Mouse (Mus musculus): ENCODE results near the gene Pdss2. TPM values are rescaled to one million over a fixed set of nuclear protein-coding genes. Genes with fewer than 3 reads are reported as not detected.

Pdss2 gene
- polyA plus RNA-seq, 1 experiment from 2014 or later: 11.5 TPM

DNA sequence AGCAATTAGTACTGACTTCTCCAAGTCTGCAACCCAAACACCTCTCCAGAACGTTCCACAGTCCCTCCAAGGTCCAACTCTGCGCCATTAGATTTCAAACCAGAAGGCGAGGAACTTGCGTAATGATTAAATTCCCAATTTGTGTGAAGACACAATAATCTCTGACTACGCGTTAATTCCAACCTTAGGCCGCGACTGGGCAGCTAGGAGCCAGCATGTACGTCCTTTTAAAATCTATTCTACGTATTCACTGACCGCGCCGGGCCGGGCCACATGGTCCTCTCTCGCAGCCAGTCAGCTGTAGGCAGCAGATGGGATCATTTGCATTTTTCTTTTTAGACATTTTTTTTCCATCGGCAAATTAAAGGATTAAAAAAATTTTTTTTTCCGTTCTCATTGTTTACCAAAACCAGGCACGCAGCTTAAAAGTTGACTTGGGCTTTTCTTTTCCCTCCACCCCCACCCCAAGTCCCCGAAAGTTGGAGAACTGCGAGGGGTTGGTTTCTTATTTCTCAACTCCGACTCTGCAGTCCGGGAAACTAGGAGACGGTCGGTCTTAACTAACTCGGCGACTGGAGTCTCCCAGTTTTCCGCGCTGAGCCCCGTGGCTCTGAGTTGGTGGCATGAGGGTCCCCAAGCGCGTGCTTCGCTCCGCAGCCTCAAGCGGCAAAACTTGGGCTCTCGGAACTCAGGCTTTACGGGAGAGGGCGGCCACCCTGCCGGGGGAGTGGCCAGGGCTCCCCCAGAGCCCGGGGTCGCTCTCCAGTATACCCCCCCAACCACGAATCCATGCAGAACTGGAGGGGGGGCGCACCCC is 256.8 kb downstream of the Pdss2 start:
- H3K36me3 ChIP-seq (ENCODE audit: insufficient read depth): no peaks in the 10 kb centered on the region
- DNase-seq (peak; percentile 85), ATAC-seq (ENCODE audit: insufficient read depth) (peak; percentile 63)
- peak overlapping the region; percentile 91 for H3K4me2 ChIP-seq
- H3K27me3 ChIP-seq (ENCODE audit: insufficient read depth, low read length): no peaks in the 10 kb centered on the region
- H3K9ac ChIP-seq: peak overlapping the region; percentile 97
- WGBS: under 1% methylated on average over 42 of the region's 42 CpGs
- H3K27ac ChIP-seq (ENCODE audit: low read depth): peak overlapping the region; percentile 98
- H3K4me1 ChIP-seq (ENCODE audit: insufficient read depth): peaks cover 10% of the 10 kb centered on the region
- TF ChIP-seq CTCF (IDR thresholded peaks at IDR 0.05; ENCODE audit: low read depth): no peak
- H3K4me3 ChIP-seq (ENCODE audit: low read depth, low read length): peak overlapping the region; percentile 82
- no peaks in the 10 kb centered on the region for H3K9me3 ChIP-seq (ENCODE audit: low read depth, low read length)

DNA sequence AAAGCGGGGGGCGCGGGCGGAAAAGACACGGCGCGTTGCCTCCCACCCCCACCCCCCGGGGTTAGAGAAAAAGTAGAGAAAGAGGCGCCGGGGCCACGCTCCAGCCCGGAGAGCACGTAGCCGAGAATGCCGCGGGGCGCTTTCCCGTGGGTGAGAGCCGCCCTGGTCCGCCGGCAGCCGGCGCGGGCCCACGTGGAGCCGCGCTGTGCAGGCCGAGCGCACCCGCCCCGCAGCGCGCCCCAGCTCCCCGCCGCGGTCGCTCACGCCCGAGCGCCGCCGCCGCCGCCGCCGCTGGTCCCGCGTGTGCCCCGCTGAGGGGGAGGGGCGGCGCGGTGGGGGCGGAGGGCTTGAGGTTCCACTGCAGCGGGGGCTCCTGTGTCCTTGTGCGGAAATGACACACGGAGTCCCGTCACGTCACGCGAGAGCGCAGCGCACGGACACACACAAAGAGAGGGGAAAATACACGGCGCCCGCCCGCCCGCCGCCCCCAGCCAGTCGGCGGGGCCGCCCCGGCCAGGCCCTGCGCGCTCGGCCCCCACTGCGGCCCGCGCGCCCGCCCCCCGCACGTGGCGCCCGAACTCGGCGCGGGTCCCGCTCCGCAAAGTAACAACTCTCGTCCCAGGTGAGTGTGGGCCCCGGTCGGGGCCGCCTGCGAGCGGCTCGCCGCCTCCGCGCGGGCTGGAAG is 257.6 kb downstream of the Pdss2 start, which contains the start of gene Bend3:
Gene Bend3 (plus strand): TSS at position 81 of the 685 bp plus-strand sequence.
- ATAC-seq (ENCODE audit: insufficient read depth) (peak; percentile 57), DNase-seq (peak; percentile 72)
- no peaks in the 10 kb centered on the region for H3K36me3 ChIP-seq (ENCODE audit: insufficient read depth)
- H3K4me3 ChIP-seq (ENCODE audit: low read depth, low read length): peak within 1 kb of the TSS; percentile 82
- H3K27me3 ChIP-seq (ENCODE audit: insufficient read depth, low read length): no peaks in the 10 kb centered on the region
- no peaks in the 10 kb centered on the region for H3K9me3 ChIP-seq (ENCODE audit: low read depth, low read length)
- peaks cover 16% of the 10 kb centered on the region for H3K4me1 ChIP-seq (ENCODE audit: insufficient read depth)
- H3K9ac ChIP-seq: peak within 1 kb of the TSS; percentile 97
- WGBS: under 1% methylated on average over 79 of the region's 101 CpGs
- H3K27ac ChIP-seq (ENCODE audit: low read depth): peak within 1 kb of the TSS; percentile 98
- peak within 1 kb of the TSS; percentile 91 for H3K4me2 ChIP-seq
- TF ChIP-seq CTCF (IDR thresholded peaks at IDR 0.05; ENCODE audit: low read depth): no peak

DNA sequence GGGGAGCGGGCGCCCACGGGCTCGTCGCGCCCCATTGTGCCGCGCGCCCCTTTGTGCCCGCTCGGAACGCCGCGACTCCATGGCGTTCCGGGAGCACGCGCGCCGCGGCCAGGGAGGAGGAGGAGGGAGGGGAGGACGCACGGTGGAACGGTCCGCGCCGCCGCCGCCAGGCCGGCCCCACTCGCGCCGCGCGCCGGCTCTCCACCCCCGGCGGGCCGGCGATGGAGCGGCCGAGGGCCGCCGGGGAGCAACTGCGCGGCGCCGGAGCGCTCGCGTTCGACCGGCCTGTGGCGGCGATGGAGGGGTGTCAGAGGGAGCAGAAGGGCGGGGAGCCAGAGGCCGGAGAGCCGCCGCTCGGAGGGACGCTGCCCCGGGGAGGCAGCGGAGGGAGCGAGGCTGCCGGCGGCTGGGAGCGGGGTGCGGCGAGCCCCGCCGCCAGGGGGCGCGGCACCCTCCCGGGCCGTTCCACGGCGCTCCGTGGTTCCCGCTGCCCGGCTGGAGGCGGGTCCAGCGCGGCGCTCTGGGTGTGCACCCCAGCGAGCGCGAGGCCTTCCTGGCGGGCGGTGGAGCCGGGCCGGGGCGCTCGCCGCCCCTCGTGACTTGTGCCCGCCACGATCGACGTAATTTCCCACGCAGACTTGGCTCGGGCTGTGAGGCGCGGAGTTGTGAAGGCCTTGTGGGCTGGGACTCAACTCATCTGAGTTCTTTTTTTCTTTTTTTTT is 258.3 kb downstream of the Pdss2 start:
- Histone ChIP-seq H3K9me3 (ENCODE audit: low read depth, low read length) (no peaks in the 10 kb centered on the region), H3K27ac (ENCODE audit: low read depth) (peak overlapping the region; percentile 98), H3K27me3 (ENCODE audit: insufficient read depth, low read length) (no peaks in the 10 kb centered on the region), H3K36me3 (ENCODE audit: insufficient read depth) (no peaks in the 10 kb centered on the region), H3K4me2 (peak overlapping the region; percentile 91), H3K9ac (peak overlapping the region; percentile 97), H3K4me3 (ENCODE audit: low read depth, low read length) (peak overlapping the region; percentile 82), H3K4me1 (ENCODE audit: insufficient read depth) (peaks cover 16% of the 10 kb centered on the region)
- peak; percentile 79 for ATAC-seq (ENCODE audit: insufficient read depth)
- peak; percentile 15; the same call in 1 of the 2 replicates for TF ChIP-seq CTCF (IDR thresholded peaks at IDR 0.05; ENCODE audit: low read depth)
- under 1% methylated on average over 53 of the region's 103 CpGs for WGBS
- peak; percentile 95 for DNase-seq

DNA sequence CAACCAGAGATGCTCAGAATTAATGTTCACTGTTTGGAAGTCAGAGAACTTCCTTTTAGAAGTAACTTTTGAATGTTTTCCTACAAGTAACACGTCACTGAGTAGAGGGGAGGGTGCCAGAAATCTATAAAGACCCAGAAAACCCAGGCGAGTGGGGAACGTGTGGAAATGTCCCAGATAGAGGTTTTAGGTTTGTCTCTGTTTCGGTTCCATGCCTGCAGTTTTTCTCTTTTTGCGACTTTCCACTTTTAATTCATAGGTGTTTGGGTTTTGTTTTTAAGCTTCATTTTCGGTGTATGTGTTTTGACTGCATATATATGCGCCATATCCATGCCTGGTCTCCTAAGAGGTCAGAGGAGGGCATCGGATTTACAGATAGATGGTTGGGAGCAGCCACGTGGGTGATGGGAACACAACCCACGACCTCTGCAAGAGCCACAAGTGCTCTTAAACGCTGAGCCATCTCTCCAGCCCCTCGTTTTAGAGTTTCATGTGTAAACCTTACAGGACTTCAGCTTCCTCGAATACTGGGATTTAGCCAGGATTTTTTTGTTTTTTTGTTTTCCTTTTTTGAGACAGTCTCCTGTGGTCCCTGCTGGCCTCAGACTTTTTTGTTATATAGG is 259.1 kb downstream of the Pdss2 start:
- TF ChIP-seq CTCF (IDR thresholded peaks at IDR 0.05; ENCODE audit: low read depth): no peak
- ATAC-seq (ENCODE audit: insufficient read depth) (no peak), DNase-seq (peak; percentile 17)
- no peaks in the 10 kb centered on the region for H3K27me3 ChIP-seq (ENCODE audit: insufficient read depth, low read length)
- H3K9ac ChIP-seq: peak overlapping the region; percentile 97
- H3K4me3 ChIP-seq (ENCODE audit: low read depth, low read length): peak overlapping the region; percentile 82
- peak overlapping the region; percentile 91 for H3K4me2 ChIP-seq
- no peaks in the 10 kb centered on the region for H3K36me3 ChIP-seq (ENCODE audit: insufficient read depth)
- 6% methylated on average over 13 of the region's 13 CpGs for WGBS
- H3K4me1 ChIP-seq (ENCODE audit: insufficient read depth): peaks cover 16% of the 10 kb centered on the region
- peak overlapping the region; percentile 98 for H3K27ac ChIP-seq (ENCODE audit: low read depth)
- no peaks in the 10 kb centered on the region for H3K9me3 ChIP-seq (ENCODE audit: low read depth, low read length)

DNA sequence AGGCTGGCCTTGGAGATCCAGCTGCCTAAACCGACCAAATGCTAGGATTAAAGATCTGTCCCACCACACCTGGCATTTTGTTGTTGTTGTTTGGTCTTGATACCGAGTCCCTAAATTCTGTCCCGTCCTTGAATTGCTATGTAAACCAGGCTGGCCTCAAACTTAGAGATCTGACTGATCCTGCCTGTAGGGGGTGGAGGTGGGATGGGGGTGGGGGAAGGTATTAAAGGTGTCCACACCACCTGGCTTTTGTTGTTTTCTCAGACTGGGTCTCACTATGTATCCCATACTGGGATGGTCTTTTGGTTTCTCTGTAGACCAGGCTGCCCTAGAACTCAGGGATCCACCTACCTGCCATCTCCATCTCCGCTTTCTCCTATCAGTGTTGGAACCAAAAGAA is 259.9 kb downstream of the Pdss2 start:
- H3K4me3 ChIP-seq (ENCODE audit: low read depth, low read length): no peak overlapping the region
- H3K9ac ChIP-seq: no peak overlapping the region
- DNase-seq (no peak), ATAC-seq (ENCODE audit: insufficient read depth) (no peak)
- peaks cover 16% of the 10 kb centered on the region for H3K4me1 ChIP-seq (ENCODE audit: insufficient read depth)
- no peaks in the 10 kb centered on the region for H3K9me3 ChIP-seq (ENCODE audit: low read depth, low read length)
- H3K27ac ChIP-seq (ENCODE audit: low read depth): no peak overlapping the region
- H3K4me2 ChIP-seq: peak overlapping the region; percentile 91
- no peak for TF ChIP-seq CTCF (IDR thresholded peaks at IDR 0.05; ENCODE audit: low read depth)
- no peaks in the 10 kb centered on the region for H3K27me3 ChIP-seq (ENCODE audit: insufficient read depth, low read length)
- 33% methylated on average over 4 of the region's 4 CpGs for WGBS
- H3K36me3 ChIP-seq (ENCODE audit: insufficient read depth): no peaks in the 10 kb centered on the region

DNA sequence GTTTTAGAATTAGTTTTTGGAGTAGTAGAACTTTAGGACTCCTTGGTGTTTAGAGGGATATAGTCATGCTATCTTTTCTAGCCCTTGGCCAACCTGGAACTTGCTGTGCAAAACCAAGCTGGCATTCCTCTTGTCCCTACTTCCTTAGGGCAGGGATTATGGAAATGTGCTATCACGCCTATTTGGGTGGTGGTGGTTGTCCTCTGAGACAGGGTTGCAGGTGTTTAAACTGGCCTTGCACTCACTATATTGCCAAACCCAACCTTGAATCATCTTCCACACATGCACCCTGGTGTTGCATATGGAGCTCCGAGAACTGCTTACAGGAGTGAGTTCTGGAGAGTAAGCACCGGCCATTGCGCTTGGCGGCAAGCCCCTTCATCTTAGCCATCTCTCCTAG is 260.7 kb downstream of the Pdss2 start:
- Histone ChIP-seq H3K4me1 (ENCODE audit: insufficient read depth) (peaks cover 16% of the 10 kb centered on the region), H3K9me3 (ENCODE audit: low read depth, low read length) (no peaks in the 10 kb centered on the region), H3K4me3 (ENCODE audit: low read depth, low read length) (no peak overlapping the region), H3K4me2 (no peak overlapping the region), H3K36me3 (ENCODE audit: insufficient read depth) (no peaks in the 10 kb centered on the region), H3K27me3 (ENCODE audit: insufficient read depth, low read length) (no peaks in the 10 kb centered on the region), H3K9ac (no peak overlapping the region), H3K27ac (ENCODE audit: low read depth) (no peak overlapping the region)
- TF ChIP-seq CTCF (IDR thresholded peaks at IDR 0.05; ENCODE audit: low read depth): no peak
- DNase-seq (no peak), ATAC-seq (ENCODE audit: insufficient read depth) (no peak)
- WGBS: 88% methylated on average over 5 of the region's 5 CpGs

Data from lung, embryonic 14.5 days (tissue).